Mouse (Mus musculus): ENCODE data around the gene Bbs9.
"Not testable (repeated sequence)": the region's sequence is repeated elsewhere in the genome, so short reads cannot be mapped to it uniquely, and the experiment has no call there.

The Bbs9 gene

DNA sequence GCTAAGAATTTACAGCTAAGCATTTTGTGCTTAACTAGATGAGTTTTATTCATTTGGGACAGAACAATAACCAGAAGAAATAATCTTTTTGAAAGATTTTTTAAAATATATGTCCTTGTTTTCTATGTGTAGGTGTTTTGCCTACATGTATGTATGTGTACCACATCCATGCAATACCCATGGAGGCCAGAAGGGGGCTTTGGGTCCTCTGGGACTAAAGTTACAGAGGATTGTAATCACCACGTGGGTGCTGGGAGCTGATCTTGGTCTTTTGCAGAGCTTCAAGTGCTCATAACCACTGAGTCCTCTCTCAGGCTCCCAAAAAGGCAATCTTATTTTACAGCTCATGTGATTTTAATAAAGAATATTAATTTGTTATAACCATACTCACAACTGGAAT is 371.3 kb downstream of the Bbs9 start:
- in situ Hi-C loops (cut with MboI), result no loop called here

DNA sequence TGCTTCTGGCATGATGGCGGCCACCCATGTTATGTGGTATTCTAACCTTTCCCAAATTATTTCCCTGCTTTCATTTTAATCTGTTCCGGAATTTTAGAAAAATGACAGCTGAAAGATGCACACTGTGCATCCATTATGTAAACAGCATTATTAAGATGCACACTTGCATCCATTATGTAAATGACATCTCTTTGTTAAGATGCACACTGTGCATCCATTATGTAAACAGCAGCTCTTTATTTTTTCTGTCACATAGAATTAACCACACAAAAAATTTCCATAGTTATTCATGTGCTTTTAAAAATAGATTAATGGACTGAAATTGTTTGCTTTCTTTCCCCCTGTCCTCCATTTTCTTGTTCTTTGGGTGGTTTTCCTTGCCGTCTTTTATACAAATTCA is 373.3 kb downstream of the Bbs9 start:
- in situ Hi-C loops (cut with MboI), result no loop called here

DNA sequence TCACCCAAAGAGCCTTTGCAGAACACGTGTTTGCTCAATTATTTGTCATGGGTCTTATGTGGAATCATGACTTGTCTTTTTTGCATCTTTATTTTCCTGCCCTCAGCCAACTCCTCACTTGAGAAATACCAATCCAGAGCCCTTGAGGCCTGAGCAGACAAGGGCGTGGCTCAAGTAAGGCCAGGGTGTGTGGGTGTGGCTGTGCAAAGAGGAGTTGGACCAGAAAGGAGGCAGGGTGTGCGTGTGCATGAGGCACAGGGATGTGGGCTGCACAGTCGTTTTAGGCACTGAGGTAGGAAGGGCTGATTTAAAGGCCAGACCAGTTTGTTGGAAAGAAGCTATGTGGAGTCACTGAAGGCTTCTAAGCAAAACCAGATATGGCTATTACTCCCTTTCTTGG is 373.7 kb downstream of the Bbs9 start:
- in situ Hi-C loops (cut with MboI), result no loop called here

DNA sequence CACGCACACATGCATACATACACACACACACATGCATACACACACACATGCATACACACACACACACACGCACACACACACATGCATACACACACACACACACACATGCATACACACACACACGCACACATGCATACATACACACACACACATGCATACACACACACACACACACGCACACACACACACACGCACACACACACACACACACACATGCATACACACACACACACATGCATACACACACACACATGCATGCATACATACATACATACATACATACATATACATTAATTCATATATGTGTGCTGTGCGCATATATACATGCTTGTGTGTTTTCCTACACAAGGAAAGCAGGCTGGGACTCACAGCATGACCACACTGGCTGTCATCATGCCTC is 393.6 kb downstream of the Bbs9 start:
- in situ Hi-C loops (cut with MboI), result not testable (repeated sequence)

DNA sequence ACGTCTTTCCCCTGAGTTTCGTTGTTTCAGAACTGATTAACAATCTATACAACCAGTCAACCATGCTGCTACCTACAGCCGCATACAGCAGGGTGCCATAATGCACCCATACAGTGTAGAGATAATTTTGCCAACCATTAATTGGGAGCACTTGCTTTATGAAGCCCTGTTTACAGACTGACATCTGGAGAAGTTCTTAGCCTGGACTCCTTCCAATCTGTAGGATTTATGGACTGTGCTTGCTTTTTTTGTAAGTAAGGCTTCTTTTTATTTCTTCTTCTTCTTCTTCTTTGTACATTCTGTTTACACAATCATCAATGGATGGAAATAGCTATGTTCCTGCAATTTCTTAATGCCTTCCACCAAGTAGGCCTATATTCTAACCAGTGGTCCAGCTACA is 395.1 kb downstream of the Bbs9 start:
- in situ Hi-C loops (cut with MboI), result no loop called here

DNA sequence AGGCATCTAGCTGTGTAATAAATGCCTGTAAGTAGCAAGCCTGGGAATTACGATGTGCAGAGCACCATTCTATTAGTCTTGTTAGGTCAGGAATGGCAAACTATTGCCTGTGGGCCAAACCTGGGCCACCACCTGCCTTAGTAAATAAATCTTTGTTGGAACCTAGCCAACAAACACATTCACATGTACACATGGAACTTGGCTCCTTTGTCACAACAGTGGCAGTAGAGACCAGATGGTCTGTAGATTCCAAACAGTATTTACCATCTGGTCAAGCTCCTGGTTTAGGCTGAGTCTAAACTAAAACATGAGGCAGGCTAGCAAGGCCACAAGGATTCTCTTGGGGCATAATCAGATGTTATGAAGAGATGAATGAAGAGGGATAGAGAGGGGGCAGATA is 399.7 kb downstream of the Bbs9 start:
- in situ Hi-C loops (cut with MboI), result no loop called here

DNA sequence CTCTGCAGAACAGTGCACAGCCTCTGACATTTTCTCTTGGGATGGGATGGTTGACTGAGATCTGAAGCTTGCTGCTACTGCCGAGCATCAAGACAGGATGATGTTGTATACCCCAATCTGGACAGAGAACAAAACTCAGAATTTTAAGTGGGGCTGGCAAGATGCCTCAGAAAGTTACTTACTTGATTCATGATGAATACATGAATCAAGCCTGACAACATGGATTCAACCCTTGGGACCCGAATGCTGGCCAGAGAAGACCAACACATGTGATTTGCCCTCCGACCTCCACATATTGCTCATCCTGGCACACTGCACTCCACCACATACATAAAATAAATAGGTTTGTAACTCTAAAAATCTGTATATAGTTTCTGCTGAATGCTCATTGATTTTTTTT is 403.8 kb downstream of the Bbs9 start:
- in situ Hi-C loops (cut with MboI), result no loop called here

DNA sequence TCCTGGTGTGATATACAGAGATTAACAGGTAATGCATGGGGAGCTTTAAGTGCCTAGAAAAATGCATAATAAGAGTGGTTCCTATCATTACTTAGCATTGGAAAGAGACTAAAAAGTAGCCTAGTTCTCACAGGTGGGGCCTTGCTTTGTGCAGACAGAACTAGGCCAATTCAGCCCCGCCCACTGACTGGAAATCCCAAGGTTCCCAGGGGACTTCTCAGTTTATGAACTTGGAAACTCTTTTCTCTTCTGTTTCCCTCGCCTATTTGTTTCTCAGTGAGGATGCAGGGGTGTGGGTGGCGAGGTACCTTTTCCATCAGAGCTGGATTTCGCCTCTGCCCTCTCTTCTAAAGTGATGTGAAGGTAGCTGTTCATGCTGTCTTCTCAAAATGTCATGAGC is 410.8 kb downstream of the Bbs9 start:
- in situ Hi-C loops (cut with MboI), result no loop called here

DNA sequence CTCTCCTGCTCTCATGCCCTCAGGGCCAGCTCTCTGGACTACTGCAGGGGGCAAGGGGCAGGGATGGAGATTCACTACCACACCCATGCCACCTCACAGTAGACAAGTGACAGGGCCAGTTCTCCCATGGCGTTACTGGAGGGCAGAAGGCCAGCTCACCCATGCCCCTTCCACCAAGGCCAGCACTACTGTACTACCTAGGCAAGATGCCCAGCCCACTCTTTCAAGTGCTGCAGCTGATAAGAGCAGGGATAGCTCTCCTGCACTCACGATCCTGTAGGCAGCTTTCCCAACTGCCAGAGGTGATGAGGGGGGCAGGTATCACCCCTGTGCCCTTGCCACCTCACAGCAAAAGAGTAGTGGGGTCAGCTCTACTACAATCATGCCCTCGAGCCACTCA is 429.9 kb downstream of the Bbs9 start:
- in situ Hi-C loops (cut with MboI), result no loop called here

DNA sequence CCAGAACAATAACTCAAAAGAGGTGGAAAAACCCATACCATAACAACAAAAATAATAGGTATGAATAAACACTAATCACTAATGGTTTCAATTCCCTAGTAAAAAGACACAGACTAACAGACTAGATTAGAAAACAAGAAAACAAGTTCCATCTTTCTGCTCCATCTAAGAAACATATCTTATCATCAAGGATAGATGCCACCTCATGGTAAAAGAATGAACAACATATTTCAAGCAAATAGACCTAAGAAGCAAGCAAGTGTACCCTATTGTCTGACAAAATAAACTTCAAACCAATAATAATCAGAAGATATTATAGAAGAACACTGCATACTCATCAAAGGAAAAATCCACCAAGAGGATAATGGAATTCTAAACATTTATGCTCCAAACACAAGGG is 441.3 kb downstream of the Bbs9 start:
- in situ Hi-C loops (cut with MboI), result no loop called here

DNA sequence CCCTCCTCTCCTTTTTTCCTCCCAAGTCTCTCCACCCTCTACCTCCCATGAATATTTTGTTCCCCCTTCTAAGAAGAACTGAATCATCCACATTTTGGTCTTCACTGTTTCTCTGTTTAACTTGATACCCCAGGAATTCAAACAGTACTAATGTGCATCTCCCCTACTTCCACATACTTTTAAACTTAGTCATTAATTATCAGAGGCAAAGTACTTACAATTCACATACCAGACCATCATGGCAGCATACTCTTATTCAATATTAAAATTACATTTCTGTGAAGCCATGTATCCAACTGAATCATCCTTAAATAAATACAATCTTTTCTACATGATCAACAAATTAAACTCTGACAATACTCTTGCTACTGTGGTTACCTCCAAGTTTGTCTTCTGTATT is 460.1 kb downstream of the Bbs9 start:
- in situ Hi-C loops (cut with MboI), result no loop called here

All from mature B cell (primary cell).